Mouse (Mus musculus): ENCODE measurements around the gene Calm3. TPM values are rescaled to one million over a fixed set of nuclear protein-coding genes. Genes with fewer than 3 reads are reported as not detected.
A peak's percentile ranks its signal among the peaks of the same experiment; 100 is the strongest.

The Calm3 gene
- polyA plus RNA-seq, 1 experiment from 2014 or later: 154 TPM

DNA sequence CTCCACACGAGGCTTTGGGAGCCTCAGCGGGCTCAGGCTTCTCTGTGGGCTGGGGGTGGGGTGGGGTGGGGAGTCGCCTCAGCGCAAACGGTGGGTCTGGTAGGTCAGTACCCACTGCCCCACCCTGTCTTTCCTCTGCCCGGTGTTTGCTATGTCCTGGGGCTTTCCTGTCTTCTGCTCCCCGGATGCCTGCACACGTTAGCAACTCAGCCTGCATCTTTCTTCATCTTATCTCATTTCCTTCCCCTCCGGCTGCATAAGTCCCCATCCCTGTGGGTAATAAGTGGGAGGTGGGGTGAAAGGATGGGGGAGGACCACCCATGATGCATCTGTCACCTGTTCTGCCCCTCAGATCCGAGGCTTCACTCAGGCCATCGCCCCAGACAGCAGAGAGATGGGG is 15.5 kb downstream of the Calm3 start:
- ATAC-seq (ENCODE audit: low FRiP score, low TSS enrichment): no peak
- H3K9me3 ChIP-seq (ENCODE audit: low read length): no peaks in the 10 kb centered on the region
- WGBS: 36% methylated on average over 11 of the region's 11 CpGs
- no peak overlapping the region for H3K4me3 ChIP-seq (ENCODE audit: low read length)
- H3K4me1 ChIP-seq (ENCODE audit: insufficient read depth, low read length): peaks cover 49% of the 10 kb centered on the region
- H3K4me2 ChIP-seq (replicated peaks; ENCODE audit: low read depth, low read length): peak overlapping the region; percentile 1
- no peak overlapping the region for H3K27ac ChIP-seq (ENCODE audit: low read length)
- no peaks in the 10 kb centered on the region for H3K27me3 ChIP-seq (ENCODE audit: insufficient read depth, low read length)
- H3K36me3 ChIP-seq (ENCODE audit: insufficient read depth, low read length): no peaks in the 10 kb centered on the region
- no peak overlapping the region for H3K9ac ChIP-seq (replicated peaks; ENCODE audit: low read length)

DNA sequence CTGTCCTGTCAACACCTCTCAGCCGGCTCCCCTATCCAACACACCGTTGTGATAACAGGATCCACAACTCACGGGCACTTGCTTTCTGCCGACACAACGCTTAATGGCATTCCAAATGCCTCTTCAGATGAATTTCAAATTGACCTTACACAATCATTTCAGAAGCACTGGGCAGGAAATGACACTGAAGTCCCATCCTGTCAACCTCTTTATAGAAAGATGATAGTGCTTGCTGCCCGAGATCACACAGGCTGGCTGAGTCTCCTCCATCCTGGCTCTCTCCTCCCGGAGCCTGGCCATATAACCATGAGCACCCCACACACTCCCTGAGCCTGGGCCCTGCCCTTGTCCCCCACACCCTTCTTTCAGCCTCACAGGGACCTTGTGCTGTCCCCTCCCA is 16.1 kb downstream of the Calm3 start:
- Histone ChIP-seq H3K9ac (replicated peaks; ENCODE audit: low read length) (no peak overlapping the region), H3K36me3 (ENCODE audit: insufficient read depth, low read length) (no peaks in the 10 kb centered on the region), H3K4me2 (replicated peaks; ENCODE audit: low read depth, low read length) (peak overlapping the region; percentile 1; the same call in 1 of the 2 replicates), H3K27ac (ENCODE audit: low read length) (no peak overlapping the region), H3K9me3 (ENCODE audit: low read length) (no peaks in the 10 kb centered on the region), H3K4me3 (ENCODE audit: low read length) (no peak overlapping the region), H3K4me1 (ENCODE audit: insufficient read depth, low read length) (peaks cover 49% of the 10 kb centered on the region), H3K27me3 (ENCODE audit: insufficient read depth, low read length) (no peaks in the 10 kb centered on the region)
- ATAC-seq (ENCODE audit: low FRiP score, low TSS enrichment): no peak
- WGBS: 42% methylated on average over 7 of the region's 7 CpGs

DNA sequence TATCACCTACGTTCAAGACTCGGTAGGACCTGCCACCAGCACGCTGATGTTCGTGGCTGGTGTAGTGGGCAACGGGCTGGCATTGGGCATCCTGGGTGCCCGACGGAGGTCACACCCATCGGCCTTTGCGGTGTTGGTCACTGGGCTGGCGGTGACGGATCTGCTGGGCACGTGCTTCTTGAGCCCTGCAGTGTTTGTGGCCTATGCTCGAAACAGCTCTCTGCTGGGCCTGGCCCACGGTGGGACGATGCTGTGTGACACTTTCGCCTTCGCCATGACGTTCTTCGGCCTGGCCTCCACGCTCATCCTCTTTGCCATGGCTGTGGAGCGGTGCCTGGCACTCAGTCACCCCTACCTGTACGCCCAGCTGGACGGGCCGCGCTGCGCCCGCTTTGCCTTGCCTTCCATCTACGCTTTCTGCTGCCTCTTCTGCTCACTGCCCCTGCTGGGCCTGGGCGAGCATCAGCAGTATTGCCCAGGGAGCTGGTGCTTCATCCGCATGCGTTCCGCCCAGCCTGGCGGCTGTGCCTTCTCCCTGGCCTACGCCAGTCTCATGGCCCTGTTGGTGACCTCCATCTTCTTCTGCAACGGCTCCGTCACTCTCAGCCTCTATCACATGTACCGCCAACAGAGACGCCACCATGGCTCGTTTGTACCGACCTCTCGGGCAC is 16.9 kb downstream of the Calm3 start:
- Histone ChIP-seq H3K27ac (ENCODE audit: low read length) (no peak overlapping the region), H3K4me1 (ENCODE audit: insufficient read depth, low read length) (peaks cover 51% of the 10 kb centered on the region), H3K4me2 (replicated peaks; ENCODE audit: low read depth, low read length) (no peak overlapping the region; the same call in 1 of the 2 replicates), H3K9me3 (ENCODE audit: low read length) (no peaks in the 10 kb centered on the region), H3K36me3 (ENCODE audit: insufficient read depth, low read length) (no peaks in the 10 kb centered on the region), H3K9ac (replicated peaks; ENCODE audit: low read length) (0 out of 2 replicates have a peak overlapping the region, but pooled peaks have one; percentile 13), H3K27me3 (ENCODE audit: insufficient read depth, low read length) (no peaks in the 10 kb centered on the region), H3K4me3 (ENCODE audit: low read length) (no peak overlapping the region)
- WGBS: 92% methylated on average over 41 of the region's 41 CpGs
- no peak for ATAC-seq (ENCODE audit: low FRiP score, low TSS enrichment)

DNA sequence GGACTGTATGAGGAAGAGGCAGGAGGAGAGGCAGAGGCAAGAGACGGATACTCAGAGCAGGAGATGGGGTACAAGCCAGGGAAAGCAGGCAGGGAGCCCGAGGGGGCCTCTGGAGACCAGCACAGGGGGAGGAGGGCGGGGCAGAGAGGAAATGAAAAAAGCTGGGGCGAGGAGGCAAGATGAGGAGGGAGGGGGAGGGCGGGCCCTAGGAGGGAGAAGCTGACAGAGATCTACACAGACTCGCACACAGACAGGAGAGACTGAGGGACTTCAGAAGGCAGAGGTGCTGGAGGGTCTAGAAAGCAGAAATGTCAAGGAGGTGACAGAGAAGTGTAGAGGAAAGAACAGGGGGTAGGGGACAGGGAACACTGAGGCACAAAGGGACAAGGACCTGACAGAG is 17.6 kb downstream of the Calm3 start, which contains the start of gene Ptgir:
Ptgir (plus strand) TSS at position 210 of the 400 bp plus-strand sequence.
- peak within 1 kb of the TSS; percentile 71 for H3K27ac ChIP-seq (ENCODE audit: low read length)
- peaks cover 58% of the 10 kb centered on the region for H3K4me1 ChIP-seq (ENCODE audit: insufficient read depth, low read length)
- no peaks in the 10 kb centered on the region for H3K36me3 ChIP-seq (ENCODE audit: insufficient read depth, low read length)
- no peaks in the 10 kb centered on the region for H3K27me3 ChIP-seq (ENCODE audit: insufficient read depth, low read length)
- H3K4me2 ChIP-seq (replicated peaks; ENCODE audit: low read depth, low read length): no peak within 1 kb of the TSS; the same call in 1 of the 2 replicates
- 9% methylated on average over 5 of the region's 6 CpGs for WGBS
- no peaks in the 10 kb centered on the region for H3K9me3 ChIP-seq (ENCODE audit: low read length)
- 0 out of 2 replicates have a peak, but pooled peaks have one; percentile 28 for ATAC-seq (ENCODE audit: low FRiP score, low TSS enrichment)
- H3K4me3 ChIP-seq (ENCODE audit: low read length): no peak within 1 kb of the TSS
- H3K9ac ChIP-seq (replicated peaks; ENCODE audit: low read length): 0 out of 2 replicates have a peak within 1 kb of the TSS, but pooled peaks have one; percentile 13

DNA sequence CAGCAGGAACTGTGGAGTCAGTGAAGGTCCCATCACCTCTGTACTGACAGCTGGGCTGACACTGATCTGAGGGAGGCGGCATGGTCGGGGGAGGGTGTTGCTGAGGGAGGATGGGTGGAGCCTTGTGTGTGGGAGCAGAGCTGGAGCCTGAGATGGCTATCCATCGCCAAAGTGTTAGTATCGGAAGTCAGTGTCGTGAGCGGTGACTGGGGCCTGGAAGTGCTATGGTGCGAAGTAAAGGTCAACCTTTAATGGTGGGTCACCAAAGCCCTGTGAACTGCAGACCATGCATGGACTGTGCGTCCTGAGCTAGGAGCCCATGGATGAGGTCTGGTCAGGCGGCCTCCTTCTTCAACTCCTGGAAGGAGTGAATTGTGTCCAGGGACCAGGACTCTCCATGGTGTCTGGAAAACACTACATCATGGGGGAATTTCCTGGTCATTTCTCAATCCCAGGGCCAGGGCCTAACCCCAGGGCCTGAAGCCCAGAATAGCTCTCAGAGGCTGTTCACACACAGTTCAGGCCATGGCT is 18.4 kb downstream of the Calm3 start:
- peak; percentile 74 for ATAC-seq (ENCODE audit: low FRiP score, low TSS enrichment)
- Histone ChIP-seq H3K36me3 (ENCODE audit: insufficient read depth, low read length) (no peaks in the 10 kb centered on the region), H3K9me3 (ENCODE audit: low read length) (no peaks in the 10 kb centered on the region), H3K27ac (ENCODE audit: low read length) (peak overlapping the region; percentile 71), H3K4me2 (replicated peaks; ENCODE audit: low read depth, low read length) (no peak overlapping the region), H3K27me3 (ENCODE audit: insufficient read depth, low read length) (no peaks in the 10 kb centered on the region), H3K9ac (replicated peaks; ENCODE audit: low read length) (no peak overlapping the region), H3K4me1 (ENCODE audit: insufficient read depth, low read length) (peaks cover 59% of the 10 kb centered on the region), H3K4me3 (ENCODE audit: low read length) (no peak overlapping the region)
- WGBS: 20% methylated on average over 9 of the region's 9 CpGs

DNA sequence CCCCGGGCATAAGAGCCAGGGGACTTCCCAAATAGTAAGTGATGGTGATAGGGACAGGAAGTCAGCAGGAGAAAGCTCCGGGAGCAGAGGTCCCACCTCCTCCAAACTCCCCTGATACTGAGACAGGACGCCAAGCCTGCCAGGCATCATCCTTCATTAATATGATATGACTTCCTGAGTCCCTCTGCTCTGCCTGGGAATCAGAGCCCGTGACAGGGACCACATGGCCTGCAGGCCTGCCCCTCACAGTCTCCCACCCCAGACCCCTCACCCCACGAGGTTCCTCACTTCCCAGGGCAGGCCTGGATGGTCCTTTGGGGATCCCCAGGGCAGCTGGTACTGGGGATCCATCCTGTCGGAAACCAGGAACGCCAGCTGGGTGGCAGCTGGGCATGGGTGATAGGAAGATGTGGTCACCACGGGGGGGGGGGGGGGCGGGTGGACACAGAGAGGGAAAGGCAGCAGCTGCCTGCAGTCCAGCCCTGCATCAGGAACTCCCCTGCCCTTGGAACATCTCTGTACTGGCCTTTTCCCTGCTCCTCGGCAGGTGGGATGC is 19.7 kb downstream of the Calm3 start:
- no peak overlapping the region for H3K9ac ChIP-seq (replicated peaks; ENCODE audit: low read length)
- ATAC-seq (ENCODE audit: low FRiP score, low TSS enrichment): no peak
- no peaks in the 10 kb centered on the region for H3K36me3 ChIP-seq (ENCODE audit: insufficient read depth, low read length)
- no peak overlapping the region for H3K4me3 ChIP-seq (ENCODE audit: low read length)
- WGBS: 26% methylated on average over 8 of the region's 10 CpGs
- H3K27me3 ChIP-seq (ENCODE audit: insufficient read depth, low read length): no peaks in the 10 kb centered on the region
- no peaks in the 10 kb centered on the region for H3K9me3 ChIP-seq (ENCODE audit: low read length)
- H3K4me2 ChIP-seq (replicated peaks; ENCODE audit: low read depth, low read length): no peak overlapping the region
- H3K27ac ChIP-seq (ENCODE audit: low read length): no peak overlapping the region
- H3K4me1 ChIP-seq (ENCODE audit: insufficient read depth, low read length): peaks cover 49% of the 10 kb centered on the region

DNA sequence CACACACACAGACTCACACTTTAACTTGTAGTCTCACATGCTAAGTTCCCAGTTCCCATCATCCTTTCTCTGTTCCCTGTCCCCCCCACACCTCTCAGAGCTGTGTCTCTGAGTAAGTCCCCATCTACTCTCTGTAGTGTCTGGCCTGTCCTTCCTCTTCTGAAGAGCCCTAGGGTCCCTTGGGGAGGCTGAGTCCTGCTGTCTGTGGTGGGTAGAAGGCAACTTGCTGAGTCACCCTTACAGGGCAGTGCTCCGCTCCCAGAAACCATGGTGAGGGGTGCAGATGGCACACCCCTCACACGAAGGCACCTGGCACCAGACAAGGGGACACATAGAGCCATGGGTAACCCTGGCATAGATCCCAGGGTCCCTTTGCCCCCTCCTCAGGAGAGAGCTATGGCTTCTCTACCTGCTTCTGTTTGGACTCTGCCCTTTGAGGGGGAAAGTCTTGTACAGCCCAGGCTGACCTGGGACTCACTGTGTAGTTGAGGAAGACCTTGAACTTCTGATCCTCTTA is 20.4 kb downstream of the Calm3 start:
- ATAC-seq (ENCODE audit: low FRiP score, low TSS enrichment): no peak
- H3K4me3 ChIP-seq (ENCODE audit: low read length): no peak overlapping the region
- H3K4me1 ChIP-seq (ENCODE audit: insufficient read depth, low read length): peaks cover 45% of the 10 kb centered on the region
- WGBS: 83% methylated on average over 2 of the region's 2 CpGs
- no peaks in the 10 kb centered on the region for H3K9me3 ChIP-seq (ENCODE audit: low read length)
- no peak overlapping the region for H3K4me2 ChIP-seq (replicated peaks; ENCODE audit: low read depth, low read length)
- H3K27ac ChIP-seq (ENCODE audit: low read length): no peak overlapping the region
- no peaks in the 10 kb centered on the region for H3K27me3 ChIP-seq (ENCODE audit: insufficient read depth, low read length)
- H3K36me3 ChIP-seq (ENCODE audit: insufficient read depth, low read length): no peaks in the 10 kb centered on the region
- no peak overlapping the region for H3K9ac ChIP-seq (replicated peaks; ENCODE audit: low read length)

DNA sequence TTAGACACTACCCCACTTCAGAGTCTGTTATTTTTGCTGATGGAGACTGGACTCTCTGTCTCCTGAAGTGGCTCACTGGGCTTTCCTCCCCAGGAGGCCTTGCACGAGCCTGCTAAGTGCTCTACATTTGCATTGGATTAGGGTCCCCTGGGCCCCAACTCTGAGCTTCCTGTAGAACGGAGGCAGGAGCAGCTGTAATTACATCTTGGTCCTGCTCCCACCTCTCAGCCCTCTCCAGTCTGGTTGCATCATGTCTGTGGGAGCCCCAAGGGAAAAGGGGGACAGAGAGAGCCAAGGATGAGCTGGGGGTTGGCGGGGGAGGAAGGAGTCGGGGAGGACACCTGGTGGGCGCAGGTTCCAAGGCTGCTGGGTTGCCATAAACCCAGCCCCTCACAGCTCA is 23.4 kb downstream of the Calm3 start:
- peaks cover 24% of the 10 kb centered on the region for H3K4me1 ChIP-seq (ENCODE audit: insufficient read depth, low read length)
- ATAC-seq (ENCODE audit: low FRiP score, low TSS enrichment): no peak
- no peaks in the 10 kb centered on the region for H3K27me3 ChIP-seq (ENCODE audit: insufficient read depth, low read length)
- no peak overlapping the region for H3K9ac ChIP-seq (replicated peaks; ENCODE audit: low read length)
- no peak overlapping the region for H3K27ac ChIP-seq (ENCODE audit: low read length)
- no peaks in the 10 kb centered on the region for H3K9me3 ChIP-seq (ENCODE audit: low read length)
- no peak overlapping the region for H3K4me2 ChIP-seq (replicated peaks; ENCODE audit: low read depth, low read length)
- no peaks in the 10 kb centered on the region for H3K36me3 ChIP-seq (ENCODE audit: insufficient read depth, low read length)
- WGBS: 30% methylated on average over 5 of the region's 5 CpGs
- no peak overlapping the region for H3K4me3 ChIP-seq (ENCODE audit: low read length)

DNA sequence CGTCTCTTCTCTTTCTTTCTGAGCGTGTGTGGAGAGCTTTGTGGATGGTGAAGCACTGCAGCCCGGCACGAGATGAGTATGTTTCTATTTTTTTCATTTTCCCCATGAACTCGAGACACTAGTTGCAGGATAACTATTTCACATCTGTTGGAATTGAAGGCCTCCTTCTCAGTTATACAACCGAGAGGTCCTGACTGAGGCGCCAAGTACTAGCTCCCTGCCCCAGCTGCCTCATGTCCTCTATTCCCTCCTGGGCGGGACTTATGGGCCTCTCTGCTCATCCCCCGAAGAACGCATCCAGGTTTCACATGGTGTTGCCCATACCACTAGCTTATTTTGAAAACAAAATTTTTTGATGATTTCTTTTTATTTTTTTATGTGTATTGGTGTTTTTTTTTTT is 28.4 kb downstream of the Calm3 start:
- no peak for ATAC-seq (ENCODE audit: low FRiP score, low TSS enrichment)
- peak overlapping the region; percentile 24 for H3K4me3 ChIP-seq (ENCODE audit: low read length)
- H3K36me3 ChIP-seq (ENCODE audit: insufficient read depth, low read length): no peaks in the 10 kb centered on the region
- H3K27me3 ChIP-seq (ENCODE audit: insufficient read depth, low read length): peaks cover 17% of the 10 kb centered on the region
- no peak overlapping the region for H3K27ac ChIP-seq (ENCODE audit: low read length)
- peak overlapping the region; percentile 59 for H3K4me2 ChIP-seq (replicated peaks; ENCODE audit: low read depth, low read length)
- peaks cover 36% of the 10 kb centered on the region for H3K4me1 ChIP-seq (ENCODE audit: insufficient read depth, low read length)
- WGBS: 24% methylated on average over 10 of the region's 10 CpGs
- peak overlapping the region; percentile 58 for H3K9ac ChIP-seq (replicated peaks; ENCODE audit: low read length)
- no peaks in the 10 kb centered on the region for H3K9me3 ChIP-seq (ENCODE audit: low read length)

DNA sequence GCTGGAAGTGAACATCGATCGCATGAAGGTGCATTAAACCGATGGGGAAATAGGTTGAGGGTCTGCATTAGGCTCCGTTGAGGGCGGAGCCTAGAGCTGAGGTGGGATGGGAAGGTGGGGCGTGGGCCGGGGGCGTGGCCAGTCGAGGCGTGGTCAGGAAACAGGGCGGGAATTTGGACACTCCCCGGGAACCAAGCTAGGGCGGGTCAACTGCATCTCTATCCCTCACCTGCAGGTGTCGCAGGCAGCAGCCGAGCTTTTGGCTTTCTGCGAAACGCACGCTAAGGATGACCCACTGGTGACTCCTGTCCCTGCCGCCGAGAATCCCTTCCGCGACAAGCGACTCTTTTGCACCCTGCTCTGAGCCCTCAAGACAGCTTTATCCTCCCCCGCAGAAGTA is 28.9 kb downstream of the Calm3 start:
- peak; percentile 9; the same call in 1 of the 2 replicates for ATAC-seq (ENCODE audit: low FRiP score, low TSS enrichment)
- under 1% methylated on average over 24 of the region's 24 CpGs for WGBS
- Histone ChIP-seq H3K9ac (replicated peaks; ENCODE audit: low read length) (peak overlapping the region; percentile 58), H3K36me3 (ENCODE audit: insufficient read depth, low read length) (no peaks in the 10 kb centered on the region), H3K27me3 (ENCODE audit: insufficient read depth, low read length) (peaks cover 17% of the 10 kb centered on the region), H3K27ac (ENCODE audit: low read length) (no peak overlapping the region), H3K4me2 (replicated peaks; ENCODE audit: low read depth, low read length) (peak overlapping the region; percentile 59), H3K9me3 (ENCODE audit: low read length) (no peaks in the 10 kb centered on the region), H3K4me1 (ENCODE audit: insufficient read depth, low read length) (peaks cover 38% of the 10 kb centered on the region), H3K4me3 (ENCODE audit: low read length) (peak overlapping the region; percentile 24)
